Mouse (Mus musculus) stomach, postnatal 0 days (tissue): ENCODE measurements around the gene Pkn1. TPM values are rescaled to one million over a fixed set of nuclear protein-coding genes. Genes with fewer than 3 reads are reported as not detected.

Experiments used
- ATAC-seq: fragments of 200-750 bp; cut with Nextera tagmentation; 2 replicates; pipeline ENCODE4 v1.8.0; 2017; ENCODE audit not compliant: low FRiP score, low TSS enrichment
- DNase-seq: peaks from one replicate; pipeline ENCODE4 v3.0.0-alpha.2; 2016; ENCODE audit warnings: low spot score
- H3K27ac ChIP-seq: fragments of 300-500 bp; sonication (generic); replicated peaks from 2 replicates; pipeline ENCODE4 v1.5.1; 2014; ENCODE audit warnings: mild to moderate bottlenecking, control low read depth
- H3K27me3 ChIP-seq: fragments of 300-500 bp; sonication (generic); 2 replicates; pipeline ENCODE4 v1.6.1; 2014; ENCODE audit warnings: low read length; ENCODE audit not compliant: control insufficient read depth, insufficient read depth
- H3K36me3 ChIP-seq: fragments of 300-500 bp; sonication (generic); 2 replicates; pipeline ENCODE4 v1.6.1; 2014; ENCODE audit warnings: low read length, mixed read lengths; ENCODE audit not compliant: control insufficient read depth, insufficient read depth
- H3K4me1 ChIP-seq: fragments of 300-500 bp; sonication (generic); replicated peaks from 2 replicates; pipeline ENCODE4 v1.6.1; 2014; ENCODE audit warnings: antibody characterized with exemption; ENCODE audit not compliant: control insufficient read depth, insufficient read depth
- H3K4me2 ChIP-seq: fragments of 300-500 bp; sonication (generic); replicated peaks from 2 replicates; pipeline ENCODE4 v1.6.1; 2014; ENCODE audit warnings: low read depth, mild to moderate bottlenecking, control low read depth, moderate library complexity
- H3K4me3 ChIP-seq: fragments of 300-500 bp; sonication (generic); 2 replicates; pipeline ENCODE4 v1.5.1; 2014; ENCODE audit warnings: low read depth, low read length, control low read depth
- H3K9ac ChIP-seq: fragments of 300-500 bp; sonication (generic); 2 replicates; pipeline ENCODE4 v1.6.1; 2014; ENCODE audit warnings: mild to moderate bottlenecking, low read length, control low read depth, mixed read lengths
- H3K9me3 ChIP-seq: fragments of 300-500 bp; sonication (generic); 2 replicates; pipeline ENCODE4 v1.6.1; 2016; ENCODE audit warnings: low read length; ENCODE audit not compliant: control insufficient read depth
- CTCF ChIP-seq: IDR thresholded peaks from 2 replicates; pipeline ENCODE4 v1.5.1; 2016; ENCODE audit warnings: antibody characterized with exemption, low read depth, mild to moderate bottlenecking, moderate library complexity
- EP300 ChIP-seq: optimal IDR thresholded peaks from 2 replicates; pipeline ENCODE3; 2016; ENCODE audit warnings: antibody characterized with exemption
- WGBS: fragments of 180-500 bp; shearing (Covaris S2); extraction: QIAGEN DNeasy Blood & Tissue Kit; methylation state at CpG from one replicate; pipeline ENCODE4 v1.1.7; 2014; 5-methylcytosine and 5-hydroxymethylcytosine counted together
- polyA plus RNA-seq: library from polyadenylated mRNA; unstranded; fragments of >200 nt; fragmentation: Nextera tagmentation; extraction: Ambion mirVana; gene quantifications from 2 replicates; pipeline ENCODE4 v1.2.1, GENCODE M21; 2015

The Pkn1 gene
- polyA plus RNA-seq, 1 experiment from 2014 or later, result 14.4 TPM

DNA sequence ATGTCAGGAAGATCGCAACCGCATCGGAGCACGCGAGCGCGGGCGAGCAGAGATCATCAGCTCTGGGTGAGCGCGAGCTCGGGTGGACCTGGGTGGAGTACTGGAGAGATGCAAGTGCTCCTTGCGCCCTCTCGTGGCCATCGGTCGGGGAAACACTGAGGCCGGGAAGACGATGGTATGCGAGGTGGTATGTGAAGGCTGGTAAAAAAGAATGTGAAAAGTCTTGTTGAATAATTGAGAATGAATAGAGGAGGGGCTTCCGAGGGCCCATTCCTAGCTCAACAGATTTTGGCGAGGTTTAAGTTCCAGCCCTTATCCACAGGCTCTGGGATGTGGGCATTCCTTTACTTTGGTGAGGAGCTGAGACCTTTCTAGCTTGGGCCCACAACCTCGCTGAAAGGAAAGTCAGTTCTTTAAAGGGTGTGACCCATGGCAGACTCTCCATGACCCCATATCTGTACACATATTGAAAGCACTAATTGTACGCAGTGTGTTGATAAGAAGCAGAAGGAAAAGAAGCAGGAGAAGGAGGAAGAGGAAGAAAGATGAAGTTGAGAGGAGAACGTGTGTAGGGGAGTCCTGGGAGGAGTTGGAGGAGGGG is 76.5 kb downstream of the Pkn1 start:
- Histone ChIP-seq H3K27ac (no peak overlapping the region), H3K9me3 (0 out of 2 replicates have a peak, but pooled peaks cover 5% of the 10 kb centered on the region), H3K27me3 (no peaks in the 10 kb centered on the region), H3K4me3 (peak overlapping the region; percentile 27), H3K36me3 (no peaks in the 10 kb centered on the region), H3K4me2 (peak overlapping the region; percentile 61), H3K4me1 (no peaks in the 10 kb centered on the region), H3K9ac (peak overlapping the region; percentile 55)
- ATAC-seq (peak; percentile 82), DNase-seq (peak; percentile 91)
- TF ChIP-seq EP300 (no peak), CTCF (peak; percentile 97)
- WGBS, result 7% methylated on average over 23 of the region's 23 CpGs

GRCm38 (mm10) chr8:83621691-83622388 is 77.1 kb downstream of the Pkn1 start:
- DNase-seq (no peak), ATAC-seq (no peak; the same call in 1 of the 2 replicates)
- peak overlapping the region; percentile 55 for H3K9ac ChIP-seq
- no peaks in the 10 kb centered on the region for H3K4me1 ChIP-seq
- TF ChIP-seq EP300, result no peak
- TF ChIP-seq CTCF, result no peak
- 51% methylated on average over 15 of the region's 15 CpGs for WGBS
- peak overlapping the region; percentile 27 for H3K4me3 ChIP-seq
- H3K4me2 ChIP-seq, result peak overlapping the region; percentile 61
- no peak overlapping the region for H3K27ac ChIP-seq
- no peaks in the 10 kb centered on the region for H3K27me3 ChIP-seq
- 0 out of 2 replicates have a peak, but pooled peaks cover 5% of the 10 kb centered on the region for H3K9me3 ChIP-seq
- no peaks in the 10 kb centered on the region for H3K36me3 ChIP-seq

DNA sequence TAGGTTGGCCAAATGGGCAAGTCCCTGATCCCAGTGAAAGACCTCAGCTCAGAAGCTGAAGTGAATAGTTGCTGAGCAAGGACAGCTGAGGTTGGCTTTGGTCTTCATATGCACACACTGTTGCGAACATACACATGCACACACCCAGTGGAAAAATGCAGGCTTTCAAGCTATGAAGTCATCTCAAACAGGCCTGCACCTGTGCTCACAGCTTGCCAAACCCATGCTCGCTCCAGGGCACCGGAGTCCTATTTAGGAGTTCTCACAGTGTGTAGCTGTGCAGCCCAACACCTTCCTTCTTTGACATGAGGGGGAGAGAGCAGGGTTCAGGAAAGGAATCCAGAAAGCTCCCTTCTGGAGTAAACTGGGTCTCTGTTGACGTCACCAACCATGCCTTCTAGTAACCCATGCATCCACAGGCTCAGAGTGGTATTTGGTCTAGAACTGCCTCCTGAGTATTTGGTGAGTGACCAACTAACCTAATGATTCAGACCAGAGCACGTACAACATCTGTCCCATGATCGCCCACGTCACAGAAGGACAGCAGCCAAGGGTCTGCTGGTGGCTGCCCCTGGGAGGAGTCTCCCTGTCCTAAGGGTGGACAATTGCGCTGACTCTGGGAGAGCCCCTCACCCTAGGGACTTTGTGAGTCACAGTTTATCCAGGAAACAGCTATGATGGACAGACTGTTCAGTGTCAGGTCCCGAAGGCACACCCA is 79.3 kb downstream of the Pkn1 start:
- H3K27ac ChIP-seq, result peak overlapping the region; percentile 73
- no peaks in the 10 kb centered on the region for H3K36me3 ChIP-seq
- no peak for TF ChIP-seq CTCF
- TF ChIP-seq EP300, result peak; percentile 82
- WGBS, result 64% methylated on average over 9 of the region's 9 CpGs
- H3K27me3 ChIP-seq, result no peaks in the 10 kb centered on the region
- DNase-seq (peak; percentile 57), ATAC-seq (peak; percentile 86)
- H3K9ac ChIP-seq, result no peak overlapping the region
- H3K9me3 ChIP-seq, result 0 out of 2 replicates have a peak, but pooled peaks cover 5% of the 10 kb centered on the region
- no peak overlapping the region for H3K4me2 ChIP-seq
- no peaks in the 10 kb centered on the region for H3K4me1 ChIP-seq
- H3K4me3 ChIP-seq, result no peak overlapping the region

DNA sequence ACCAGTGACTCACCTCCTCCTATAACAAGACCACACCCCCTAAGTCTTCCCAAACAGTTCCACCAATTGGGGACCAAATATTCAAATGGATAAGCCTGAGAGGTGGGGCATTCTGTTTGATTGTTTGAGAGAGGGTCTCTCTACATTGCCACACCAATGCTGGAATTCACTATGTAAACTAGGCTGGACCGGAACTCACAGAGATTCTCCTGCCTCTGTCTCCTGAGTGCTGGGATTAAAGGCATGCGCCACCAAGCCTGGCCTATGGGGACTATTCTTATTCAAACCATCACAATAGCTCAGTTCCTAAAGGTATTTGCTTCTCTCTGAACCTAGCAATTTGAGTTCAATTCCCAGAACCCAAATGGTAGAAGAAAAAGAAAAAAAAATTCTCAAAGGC is 80.4 kb downstream of the Pkn1 start:
- Histone ChIP-seq H3K9ac (no peak overlapping the region), H3K27ac (no peak overlapping the region), H3K36me3 (peaks cover 2% of the 10 kb centered on the region; the same call in 1 of the 2 replicates), H3K9me3 (0 out of 2 replicates have a peak, but pooled peaks cover 5% of the 10 kb centered on the region), H3K4me3 (no peak overlapping the region), H3K4me1 (no peaks in the 10 kb centered on the region), H3K4me2 (no peak overlapping the region), H3K27me3 (no peaks in the 10 kb centered on the region)
- 93% methylated on average over 2 of the region's 2 CpGs for WGBS
- TF ChIP-seq CTCF, result no peak
- no peak for TF ChIP-seq EP300
- DNase-seq (no peak), ATAC-seq (no peak)

DNA sequence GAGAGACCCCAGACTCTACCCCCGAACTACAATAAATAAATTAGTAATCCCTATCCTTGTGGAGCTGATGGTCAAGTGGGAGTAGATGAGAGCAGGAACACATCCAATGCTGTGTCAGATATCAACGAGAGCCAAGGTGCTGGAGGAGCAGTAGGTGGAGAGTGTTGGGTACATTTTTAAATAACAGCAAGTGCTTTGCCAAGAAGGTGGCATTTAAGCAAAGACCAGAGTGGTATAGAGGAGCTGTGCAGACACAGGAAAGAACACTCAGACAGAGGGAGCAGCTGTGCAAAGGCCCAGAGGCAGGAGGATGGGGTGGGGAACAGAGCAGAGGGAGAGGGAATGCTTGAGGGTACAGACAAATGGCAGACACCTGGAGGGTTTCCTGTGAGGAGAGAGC is 81.9 kb downstream of the Pkn1 start:
- Histone ChIP-seq H3K36me3 (peaks cover 10% of the 10 kb centered on the region), H3K4me1 (no peaks in the 10 kb centered on the region), H3K4me3 (no peak overlapping the region), H3K27me3 (no peaks in the 10 kb centered on the region), H3K9ac (no peak overlapping the region), H3K27ac (no peak overlapping the region), H3K9me3 (0 out of 2 replicates have a peak, but pooled peaks cover 5% of the 10 kb centered on the region), H3K4me2 (no peak overlapping the region)
- no peak for TF ChIP-seq EP300
- TF ChIP-seq CTCF, result no peak
- 71% methylated on average over 2 of the region's 2 CpGs for WGBS
- DNase-seq (no peak), ATAC-seq (no peak)
